Mouse (Mus musculus) embryonic fibroblast, embryonic 13.5 days (primary cell): ENCODE measurements around the gene Ddx1. TPM values are rescaled to one million over a fixed set of nuclear protein-coding genes. Genes with fewer than 3 reads are reported as not detected.

Source experiments
- H3K27ac ChIP-seq: 2 replicates; pipeline ENCODE4 v1.5.1; 2012; ENCODE audit warnings: low read length, control low read depth, inconsistent platforms; ENCODE audit not compliant: insufficient read depth
- H3K4me1 ChIP-seq: 2 replicates; pipeline ENCODE4 v1.6.1; 2011; ENCODE audit warnings: low read length; ENCODE audit not compliant: control insufficient read depth, insufficient read depth
- H3K4me3 ChIP-seq: 2 replicates; pipeline ENCODE4 v1.5.1; 2011; ENCODE audit warnings: mild to moderate bottlenecking, control low read depth, low read length; ENCODE audit not compliant: insufficient read depth
- CTCF ChIP-seq: IDR thresholded peaks from 2 replicates; pipeline ENCODE4 v1.5.1; 2011; ENCODE audit warnings: mild to moderate bottlenecking, control low read depth, low read length, moderate library complexity, borderline replicate concordance; ENCODE audit not compliant: insufficient read depth
- POLR2A ChIP-seq: IDR thresholded peaks from 2 replicates; pipeline ENCODE4 v1.6.1; 2011; ENCODE audit warnings: low read depth, mild to moderate bottlenecking, control low read depth, low read length, moderate library complexity
- polyA plus RNA-seq: library from polyadenylated mRNA; stranded (reverse); fragments of >200 nt; gene quantifications from 2 replicates; pipeline ENCODE4 v1.2.4, GENCODE M21; 2011; ENCODE audit warnings: low read depth; ENCODE audit not compliant: missing spikeins, insufficient read length

Gene Ddx1
- polyA plus RNA-seq, 1 experiment, result 195 TPM

DNA sequence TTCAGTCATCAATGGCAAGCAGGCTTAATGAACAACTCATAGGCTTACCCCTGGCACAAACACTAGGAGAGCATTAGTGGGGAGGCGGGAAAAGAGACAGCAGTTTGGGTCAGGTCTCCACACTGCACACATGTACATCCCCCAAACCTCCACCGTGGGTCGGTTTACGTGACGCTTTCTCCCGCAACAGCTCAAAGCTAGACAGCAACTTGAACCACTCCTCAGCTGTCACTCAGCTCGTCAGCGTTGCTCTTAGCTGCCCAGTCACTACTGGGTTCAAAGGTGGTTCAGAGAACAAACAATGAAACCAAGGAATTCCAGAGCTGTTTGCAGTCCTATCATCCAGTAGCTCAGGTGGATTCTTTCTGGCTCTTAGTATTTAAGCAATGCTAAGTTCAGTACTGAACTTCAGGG, 30.9 kb downstream of the Ddx1 start:
- TF ChIP-seq POLR2A (no peak), CTCF (no peak)
- Histone ChIP-seq H3K4me1 (peaks cover 7% of the 10 kb centered on the region; the same call in 1 of the 2 replicates), H3K27ac (no peak overlapping the region), H3K4me3 (no peak overlapping the region)

DNA sequence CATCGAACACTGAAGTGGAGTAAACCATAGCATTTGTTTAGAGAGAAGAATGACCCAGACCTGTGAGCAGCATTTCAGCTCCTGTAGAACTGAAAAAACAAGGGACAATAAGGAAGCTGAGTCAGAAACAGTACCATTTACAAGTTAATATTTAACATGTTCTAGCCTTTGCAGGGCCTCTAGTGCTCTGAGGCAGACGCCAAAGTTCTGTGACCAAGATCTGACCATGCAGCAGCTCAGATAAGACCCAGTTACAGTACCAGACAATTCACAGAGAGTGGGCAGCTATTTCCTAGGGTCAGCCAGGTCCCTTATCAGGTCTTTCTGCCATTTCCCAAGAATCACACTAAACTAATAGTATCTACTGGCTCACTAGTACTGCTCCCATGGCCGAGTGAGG, 31.4 kb downstream of the Ddx1 start:
- H3K4me3 ChIP-seq, result no peak overlapping the region
- TF ChIP-seq POLR2A, result no peak
- no peak for TF ChIP-seq CTCF
- H3K27ac ChIP-seq, result no peak overlapping the region
- H3K4me1 ChIP-seq, result peaks cover 7% of the 10 kb centered on the region; the same call in 1 of the 2 replicates

DNA sequence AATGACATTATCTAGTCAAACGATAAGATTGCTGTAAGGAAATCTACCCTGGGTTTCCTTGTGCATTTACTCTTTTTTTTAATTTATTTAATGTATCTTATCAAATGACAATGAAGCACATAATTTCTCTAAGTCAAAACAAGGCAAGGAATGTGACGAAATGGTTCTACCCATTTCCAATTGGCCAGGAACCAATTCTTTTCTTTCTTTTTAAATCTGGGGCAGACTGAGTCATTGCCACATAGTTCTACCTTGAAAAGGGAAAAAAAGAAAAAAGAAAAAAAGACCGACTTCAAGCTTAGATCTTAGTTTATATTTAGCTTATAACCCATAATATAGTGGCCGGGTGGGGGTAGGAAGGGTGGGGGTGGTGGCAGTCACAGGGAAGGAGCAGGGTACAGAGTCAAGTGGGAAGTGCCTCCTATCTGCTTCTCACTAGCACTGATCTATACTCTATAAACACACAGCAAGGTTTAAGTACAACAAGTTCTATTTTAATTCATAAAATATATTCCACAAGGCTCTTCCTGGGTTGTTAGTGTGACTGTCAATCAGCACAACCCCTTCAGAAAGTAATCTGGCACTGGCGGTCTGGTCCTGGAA, 32.4 kb downstream of the Ddx1 start:
- Histone ChIP-seq H3K27ac (no peak overlapping the region), H3K4me3 (no peak overlapping the region), H3K4me1 (peaks cover 10% of the 10 kb centered on the region; the same call in 1 of the 2 replicates)
- TF ChIP-seq POLR2A (no peak), CTCF (no peak)

DNA sequence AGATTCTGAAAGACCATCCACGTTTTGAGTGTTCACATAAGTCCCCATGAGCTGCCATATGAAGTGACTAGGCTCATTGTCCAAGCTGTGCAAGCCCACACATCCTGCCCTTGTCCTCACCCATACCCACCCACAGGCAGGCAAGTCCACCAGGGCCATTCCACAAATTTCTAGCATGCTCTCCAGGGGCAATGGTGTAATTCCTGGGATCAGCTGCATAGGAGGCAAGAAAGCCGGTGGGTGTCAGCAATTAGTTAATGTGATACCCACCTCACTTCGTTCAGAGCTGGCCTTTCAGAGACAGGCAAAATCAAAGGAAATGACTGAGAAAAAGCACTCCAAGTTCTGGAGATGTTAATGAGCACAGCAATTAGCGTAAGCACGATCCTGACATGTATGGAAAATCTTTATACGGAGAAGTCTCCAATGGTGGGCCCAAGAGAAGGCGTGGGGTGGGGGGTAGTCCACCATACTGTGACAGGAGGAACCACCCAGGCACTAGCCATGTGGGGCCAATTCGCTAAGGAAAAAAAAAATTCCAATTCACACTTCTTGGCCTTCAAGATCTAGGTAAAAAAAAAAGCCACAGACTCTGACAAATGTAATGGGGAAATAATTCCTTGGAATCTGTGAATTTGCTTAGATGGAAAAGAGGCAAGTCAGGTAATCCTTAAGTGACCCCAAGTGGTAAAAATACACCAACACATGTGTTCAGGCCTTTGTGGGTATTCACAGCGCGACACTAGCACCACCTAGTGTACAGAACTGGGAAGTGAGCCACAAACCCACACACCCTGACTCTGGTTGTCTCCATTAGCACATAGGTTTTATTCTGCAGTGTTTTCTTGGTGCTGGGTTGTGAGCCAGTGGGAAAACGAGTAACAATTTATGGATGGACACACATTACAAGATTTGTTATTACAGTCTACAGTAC, 34.4 kb downstream of the Ddx1 start:
- TF ChIP-seq CTCF (peak; percentile 91), POLR2A (no peak)
- Histone ChIP-seq H3K27ac (no peak overlapping the region), H3K4me3 (no peak overlapping the region)

DNA sequence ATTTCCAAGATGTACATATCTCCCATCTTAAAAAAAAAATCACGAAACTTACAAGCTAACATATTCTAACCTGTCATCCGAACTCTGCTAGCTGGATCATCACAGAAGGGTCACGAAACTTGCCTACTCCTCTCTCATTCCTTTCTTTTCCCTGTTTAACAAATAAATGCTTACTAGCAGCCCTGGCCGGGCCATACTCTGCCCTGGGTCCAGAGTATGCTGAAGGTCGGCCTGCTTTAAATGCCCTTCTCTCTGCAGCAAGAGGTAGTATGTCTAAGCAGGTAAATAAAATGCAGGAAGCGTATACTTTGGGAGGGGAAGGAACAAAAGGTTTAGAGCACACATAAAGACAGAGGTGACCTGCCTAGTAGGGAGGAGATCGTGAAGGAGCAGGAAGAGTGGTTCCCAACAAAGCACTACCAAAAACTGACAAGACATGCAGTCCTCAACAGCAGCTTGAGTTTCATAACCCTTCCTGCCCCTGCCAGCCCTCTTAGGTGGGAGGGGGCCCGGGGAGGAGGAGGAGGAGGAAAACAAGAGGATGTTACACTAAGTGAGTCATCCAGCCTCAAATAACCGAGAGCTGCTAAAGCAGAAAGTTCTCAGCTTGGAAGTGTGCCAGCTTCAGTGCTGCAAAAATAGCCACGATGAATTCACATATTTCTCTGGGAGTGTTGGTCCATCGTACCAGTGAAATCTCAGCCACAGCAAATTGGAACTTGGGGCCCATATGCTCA, 37.1 kb downstream of the Ddx1 start:
- peaks cover 6% of the 10 kb centered on the region; the same call in 1 of the 2 replicates for H3K4me1 ChIP-seq
- TF ChIP-seq POLR2A (no peak), CTCF (no peak)
- no peak overlapping the region for H3K27ac ChIP-seq
- no peak overlapping the region for H3K4me3 ChIP-seq

More for the DNA sequence above, 34.4 kb downstream of the Ddx1 start:
- peaks cover 10% of the 10 kb centered on the region; the same call in 1 of the 2 replicates for H3K4me1 ChIP-seq

DNA sequence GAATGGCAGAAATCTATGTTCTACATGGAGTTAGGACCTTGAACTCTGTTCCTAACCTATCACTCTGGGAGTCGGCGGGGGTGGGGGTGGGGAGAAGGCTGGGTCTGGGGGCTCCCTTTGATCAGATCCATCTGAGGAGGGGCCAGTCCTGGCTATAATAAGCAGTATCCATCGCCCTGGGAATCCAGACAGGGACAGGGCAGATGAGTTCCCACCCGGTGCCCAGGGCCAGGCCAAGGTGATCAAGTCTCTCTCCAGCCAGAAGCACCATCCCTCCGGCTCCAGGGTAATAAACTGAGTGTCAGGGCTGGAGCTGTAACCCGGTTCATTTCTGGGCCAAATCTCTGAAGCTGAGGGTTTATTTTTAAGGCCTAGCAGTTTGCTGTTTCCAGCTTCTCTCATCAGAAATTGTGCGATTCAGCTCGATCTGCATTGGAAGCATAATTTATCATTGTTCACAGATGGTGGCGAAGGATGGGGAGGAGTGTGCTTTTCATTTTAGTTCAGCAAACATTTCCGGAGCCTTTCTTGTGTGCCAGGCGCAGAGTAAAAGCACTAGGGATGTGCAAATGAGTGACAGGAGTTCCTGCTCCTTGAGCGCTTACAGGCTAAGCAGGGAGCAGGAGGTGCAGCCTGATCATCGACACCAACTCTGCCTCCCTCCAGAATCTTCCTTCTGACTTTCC, 39.2 kb downstream of the Ddx1 start:
- Histone ChIP-seq H3K4me1 (peaks cover 3% of the 10 kb centered on the region; the same call in 1 of the 2 replicates), H3K4me3 (no peak overlapping the region), H3K27ac (no peak overlapping the region)
- TF ChIP-seq CTCF, result no peak
- TF ChIP-seq POLR2A, result no peak

DNA sequence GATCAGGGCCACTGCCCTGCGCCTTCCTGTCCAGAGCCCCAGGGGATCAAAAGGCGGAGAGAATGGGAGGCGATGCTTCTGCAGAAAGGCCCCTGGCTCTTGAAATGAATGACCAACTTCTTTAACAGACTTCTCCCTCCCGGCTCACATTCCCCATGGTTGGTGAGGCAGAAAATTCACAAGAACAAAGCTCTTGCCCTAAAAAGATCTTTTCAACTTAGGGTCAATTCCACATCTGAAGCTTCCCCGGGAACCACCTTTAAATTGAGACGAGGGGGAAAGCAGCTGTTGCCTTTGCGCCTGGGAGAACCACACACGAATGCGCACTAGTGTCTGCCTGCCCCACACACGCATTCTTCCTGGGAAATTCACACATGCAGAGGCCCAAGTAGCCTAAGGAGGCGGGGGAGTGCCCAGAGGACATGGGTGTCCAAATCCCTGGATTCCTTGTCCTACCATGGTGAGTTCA, 40.0 kb downstream of the Ddx1 start:
- TF ChIP-seq POLR2A, result no peak
- no peak for TF ChIP-seq CTCF
- Histone ChIP-seq H3K27ac (no peak overlapping the region), H3K4me3 (no peak overlapping the region), H3K4me1 (peaks cover 3% of the 10 kb centered on the region; the same call in 1 of the 2 replicates)

DNA sequence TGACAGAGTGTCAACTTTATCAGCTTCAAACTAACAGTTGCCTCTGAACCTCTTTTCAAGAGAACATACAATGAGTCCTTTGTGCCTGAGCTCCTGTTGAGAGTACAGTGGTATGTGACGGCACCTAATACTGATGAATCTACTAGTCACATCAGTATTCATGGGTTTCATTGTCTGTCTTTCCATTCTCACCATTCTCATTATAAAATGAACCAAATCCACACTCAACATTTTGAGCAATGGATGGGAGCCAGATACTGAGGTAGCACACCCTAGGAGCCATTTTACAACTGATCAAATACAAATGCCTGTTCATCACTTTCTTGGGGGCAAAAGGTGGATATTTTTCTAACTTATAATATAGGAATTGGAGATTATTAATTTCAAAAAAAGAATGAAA, 40.5 kb downstream of the Ddx1 start:
- Histone ChIP-seq H3K27ac (no peak overlapping the region), H3K4me3 (no peak overlapping the region), H3K4me1 (peaks cover 3% of the 10 kb centered on the region; the same call in 1 of the 2 replicates)
- TF ChIP-seq CTCF (no peak), POLR2A (no peak)

DNA sequence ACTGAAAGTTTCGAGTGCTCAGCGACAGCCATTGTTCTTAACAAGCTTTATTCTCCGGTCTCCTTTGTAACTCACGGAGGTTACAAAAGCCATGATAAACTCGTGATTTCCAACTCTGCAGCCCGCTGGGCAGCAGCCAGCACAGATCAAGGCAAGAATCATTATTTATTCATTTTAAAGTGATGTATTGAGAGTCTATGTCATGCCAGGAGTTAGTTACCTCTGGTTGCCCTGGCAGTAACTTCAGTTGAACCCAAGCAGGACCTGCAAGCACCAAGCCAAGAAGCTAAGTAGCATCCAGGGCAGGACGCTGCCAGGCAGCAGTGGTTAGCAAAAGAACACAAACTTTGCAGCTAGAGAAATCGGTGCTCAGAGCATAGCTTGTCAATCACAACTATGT, 41.9 kb downstream of the Ddx1 start:
- H3K4me1 ChIP-seq, result peaks cover 3% of the 10 kb centered on the region; the same call in 1 of the 2 replicates
- H3K27ac ChIP-seq, result no peak overlapping the region
- TF ChIP-seq POLR2A (no peak), CTCF (no peak)
- no peak overlapping the region for H3K4me3 ChIP-seq
